Mouse (Mus musculus) bone marrow macrophage, adult 2 months (primary cell): ENCODE data around the gene Gm29110. TPM values are rescaled to one million over a fixed set of nuclear protein-coding genes. Genes with fewer than 3 reads are reported as not detected.
"Not testable (repeated sequence)": the region's sequence is repeated elsewhere in the genome, so short reads cannot be mapped to it uniquely, and the experiment has no call there.

Source experiments
- H3K27ac ChIP-seq: 2 replicates; pipeline ENCODE4 v1.5.1; 2012; ENCODE audit warnings: low read depth, low read length; ENCODE audit not compliant: insufficient read depth
- H3K4me1 ChIP-seq: 2 replicates; pipeline ENCODE4 v1.6.1; 2012; ENCODE audit warnings: low read length; ENCODE audit not compliant: control insufficient read depth, insufficient read depth
- H3K4me3 ChIP-seq: 2 replicates; pipeline ENCODE4 v1.5.1; 2012; ENCODE audit warnings: mild to moderate bottlenecking, low read length, moderate library complexity; ENCODE audit not compliant: insufficient read depth
- polyA plus RNA-seq: library from polyadenylated mRNA; stranded (reverse); fragments of >200 nt; gene quantifications from 2 replicates; pipeline ENCODE4 v1.2.4, GENCODE M21; 2012; ENCODE audit not compliant: missing spikeins, insufficient read depth, insufficient read length

Gm29110 gene
- not detected in 2 replicates for polyA plus RNA-seq

DNA sequence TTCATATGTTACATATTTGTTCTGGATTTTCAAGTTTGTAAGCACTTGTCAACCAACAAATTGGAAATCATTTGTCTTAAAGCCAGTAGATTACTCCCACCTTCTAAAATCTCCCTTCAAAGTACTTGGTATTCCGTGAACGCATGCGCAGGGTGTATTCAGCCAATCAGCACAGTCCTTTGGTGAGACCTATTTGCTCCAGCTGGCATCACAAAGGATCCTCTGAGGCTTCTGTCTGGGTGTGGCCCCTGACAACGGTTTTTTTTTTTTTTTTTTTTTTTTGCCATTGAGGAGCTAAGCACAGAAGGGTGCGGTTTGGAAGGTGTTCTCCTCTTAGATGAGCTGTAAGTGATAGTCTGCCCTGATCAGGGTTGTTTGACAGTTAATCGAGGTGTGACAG lies at the start of gene Gm29110:
Gm29110 (plus strand) TSS at position 301 of the 400 bp plus-strand sequence.
- not testable (repeated sequence) for H3K4me3 ChIP-seq, H3K27ac ChIP-seq, H3K4me1 ChIP-seq

Other genes with a start within 250 kb of the Gm29110 start
- gene Gm21913, start 153.4 kb downstream of the Gm29110 start, polyA plus RNA-seq = not detected in 2 replicates